Mouse (Mus musculus) layer of hippocampus, postnatal 10 days (tissue): ENCODE data around the gene Zic1. TPM values are rescaled to one million over a fixed set of nuclear protein-coding genes. Genes with fewer than 3 reads are reported as not detected.

Source experiments
- DNase-seq, 2 experiments: peaks; one replicate each; pipeline ENCODE4 v3.0.0; 2021; ENCODE audit warnings: low spot score in 2 of 2
- total RNA-seq, 2 experiments: library from RNA; stranded (reverse); gene quantifications; 2 replicates each; pipeline ENCODE4 v1.2.3; 2021

Gene Zic1
- total RNA-seq, 2 experiments from 2014 or later: 16.7 to 25.1 TPM

DNA sequence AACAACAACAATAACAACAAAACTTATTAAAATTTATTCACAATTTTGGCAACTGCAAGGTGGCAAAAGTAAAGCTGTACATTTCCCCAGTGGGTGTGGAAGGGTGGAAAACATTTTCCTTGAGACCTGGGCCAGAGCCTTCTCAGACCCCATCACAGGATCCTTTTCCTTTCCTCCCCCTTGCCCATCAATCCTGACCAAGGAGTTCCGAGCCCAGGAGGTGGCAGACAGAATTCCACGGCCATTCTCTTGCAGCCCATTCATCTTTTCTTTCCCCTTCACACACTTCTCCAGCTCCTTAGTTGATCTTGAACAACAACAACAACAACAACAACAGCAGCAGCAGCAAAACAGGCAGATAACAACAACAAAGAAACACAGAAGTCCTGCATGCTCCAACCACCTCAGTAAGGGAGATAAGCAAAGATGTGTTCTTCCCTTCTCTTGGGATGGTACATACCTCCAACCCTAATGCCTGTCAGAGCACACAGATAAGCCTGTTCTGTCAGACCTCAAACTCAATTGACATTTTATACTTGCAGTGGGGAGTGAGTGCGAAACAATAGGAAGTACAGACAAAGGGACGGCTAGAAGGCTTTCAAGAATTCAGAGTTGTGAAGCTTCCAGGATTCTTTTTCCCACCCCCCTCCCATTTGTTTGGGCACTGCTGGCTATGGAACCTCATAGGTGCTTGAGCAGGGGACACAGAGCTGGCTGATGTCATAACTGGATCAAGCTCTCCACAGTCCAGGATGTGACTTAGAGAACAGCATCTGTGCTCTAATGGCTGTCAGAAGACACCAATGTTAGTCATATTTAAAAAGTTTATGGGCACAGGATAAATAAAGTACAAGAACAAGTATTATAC, 19.3 kb upstream of the Zic1 start:
- no peak for DNase-seq

- DNase-seq: peak in 1 of 2 experiments; percentile 15
These were observed 18.5 kb upstream of the Zic1 start for GRCm38 (mm10) chr9:91384136-91384500.

GRCm38 (mm10) chr9:91383441-91384135, 18.0 kb upstream of the Zic1 start:
- DNase-seq: peak in 1 of 2 experiments; percentile 15

DNA sequence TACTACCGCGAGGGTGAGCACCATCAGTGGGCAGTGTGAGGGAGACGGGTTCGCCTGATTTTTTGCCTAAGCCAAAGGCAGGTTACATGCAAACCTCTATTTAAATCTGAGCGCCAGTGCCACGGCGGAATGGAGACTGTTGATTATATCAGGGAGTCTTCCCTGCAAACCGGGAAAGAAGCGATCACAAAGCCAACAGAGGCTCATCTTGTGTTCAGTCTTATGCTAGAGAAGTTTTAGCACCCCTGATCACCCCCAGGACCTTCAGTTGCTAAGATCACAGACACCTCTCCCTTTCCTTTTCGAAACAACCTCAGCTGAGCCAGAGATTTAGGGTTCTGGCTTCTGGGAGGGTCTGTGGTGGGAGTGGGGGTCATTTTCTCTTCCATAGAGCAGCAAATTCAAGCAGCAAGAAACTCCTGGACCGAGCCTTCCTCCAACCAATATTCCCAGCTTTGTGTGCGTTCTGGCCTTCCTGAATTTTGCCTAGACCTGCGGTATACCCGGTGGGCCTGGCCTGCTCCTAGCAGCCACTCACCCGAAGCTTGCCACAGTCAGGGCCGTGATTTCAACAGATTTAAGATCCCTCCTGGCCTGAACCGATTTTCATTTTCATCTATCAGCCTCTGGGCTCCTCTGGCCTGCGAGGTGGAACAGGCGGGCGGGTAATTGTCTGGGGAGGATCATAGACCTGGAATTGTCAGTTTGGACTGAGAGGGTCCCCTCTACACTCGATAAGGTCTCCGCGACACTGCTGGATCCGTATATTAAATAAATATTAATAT, 17.1 kb upstream of the Zic1 start:
- DNase-seq: peak in 1 of 2 experiments; percentile 18

- no peak for DNase-seq
These were observed 16.4 kb upstream of the Zic1 start for GRCm38 (mm10) chr9:91382111-91382379.

- peak; percentile 51 to 63 for DNase-seq
These were observed 15.9 kb upstream of the Zic1 start for GRCm38 (mm10) chr9:91381284-91382110.

- DNase-seq: peak in 1 of 2 experiments; percentile 38
These were observed 14.9 kb upstream of the Zic1 start for GRCm38 (mm10) chr9:91380458-91380914.

DNA sequence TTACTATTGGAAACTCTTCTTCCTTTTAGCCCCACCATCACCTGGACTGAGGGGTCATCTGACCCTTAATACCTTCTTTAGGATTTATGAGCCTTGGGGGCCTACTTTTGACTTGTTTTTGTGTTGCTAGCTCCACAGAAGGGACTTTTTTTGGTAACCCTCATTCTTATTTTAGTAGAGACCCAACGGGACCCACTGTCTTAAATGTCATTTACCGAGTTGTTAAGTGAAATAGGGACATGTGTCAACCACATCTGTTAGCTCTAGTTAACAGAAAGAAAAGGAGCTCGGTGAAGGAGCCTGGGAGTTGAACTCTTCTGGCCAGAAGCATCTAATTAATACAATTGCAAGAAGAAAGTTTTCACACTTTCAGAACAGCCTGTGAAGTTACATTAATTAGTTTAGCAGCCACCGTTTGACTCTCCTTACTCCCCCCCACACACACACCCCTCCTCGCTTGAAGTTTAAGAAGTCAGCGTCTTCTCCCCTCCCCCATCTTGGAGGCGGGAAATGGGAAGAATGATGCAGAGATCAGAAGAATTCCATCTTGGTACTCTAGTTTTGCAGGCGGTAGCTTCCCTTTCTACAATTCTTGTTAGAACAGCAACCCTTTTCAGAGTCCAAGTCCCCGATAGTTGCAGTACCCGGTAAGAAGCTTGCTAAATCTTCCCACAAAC, 14.3 kb upstream of the Zic1 start:
- no peak for DNase-seq

DNA sequence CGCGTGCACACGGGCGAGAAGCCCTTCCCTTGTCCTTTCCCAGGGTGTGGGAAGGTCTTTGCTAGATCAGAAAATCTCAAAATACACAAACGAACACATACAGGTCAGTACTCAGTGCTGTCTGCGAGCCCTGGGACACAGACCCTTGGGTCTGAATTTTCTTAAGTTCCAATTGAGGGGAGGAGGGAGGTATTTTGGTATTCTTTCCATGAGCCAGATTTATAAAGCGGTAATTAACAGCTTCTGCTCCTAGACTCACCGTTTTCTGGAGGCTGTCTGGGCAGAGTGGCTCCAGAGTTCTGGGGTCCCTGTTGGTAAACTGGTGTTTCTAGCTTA, 13.7 kb upstream of the Zic1 start:
- no peak for DNase-seq

GRCm38 (mm10) chr9:91378411-91379299, 13.0 kb upstream of the Zic1 start:
- DNase-seq: no peak

DNA sequence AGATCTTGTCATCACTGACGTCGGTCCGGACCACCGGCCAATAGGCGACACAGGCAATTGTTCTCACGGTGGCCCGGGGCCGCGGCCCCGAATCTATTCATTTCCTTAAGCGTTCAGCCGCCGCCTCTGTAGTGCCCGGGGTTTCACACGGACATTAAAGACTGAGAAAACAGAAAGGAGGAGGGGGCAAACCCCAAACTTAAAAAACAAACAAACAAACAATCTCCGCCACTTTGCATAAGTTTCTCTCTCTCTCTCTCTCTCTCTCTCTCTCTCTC, 12.2 kb upstream of the Zic1 start:
- no peak for DNase-seq

GRCm38 (mm10) chr9:91377036-91377872, 11.6 kb upstream of the Zic1 start:
- no peak for DNase-seq

- DNase-seq: no peak
These were observed 9.1 kb upstream of the Zic1 start for GRCm38 (mm10) chr9:91374665-91375064.

GRCm38 (mm10) chr9:91373811-91374575, 8.4 kb upstream of the Zic1 start:
- no peak for DNase-seq

- no peak for DNase-seq
These were observed 6.0 kb upstream of the Zic1 start for GRCm38 (mm10) chr9:91371608-91372007.

- DNase-seq: no peak
These were observed 5.4 kb upstream of the Zic1 start for GRCm38 (mm10) chr9:91371011-91371410.

DNA sequence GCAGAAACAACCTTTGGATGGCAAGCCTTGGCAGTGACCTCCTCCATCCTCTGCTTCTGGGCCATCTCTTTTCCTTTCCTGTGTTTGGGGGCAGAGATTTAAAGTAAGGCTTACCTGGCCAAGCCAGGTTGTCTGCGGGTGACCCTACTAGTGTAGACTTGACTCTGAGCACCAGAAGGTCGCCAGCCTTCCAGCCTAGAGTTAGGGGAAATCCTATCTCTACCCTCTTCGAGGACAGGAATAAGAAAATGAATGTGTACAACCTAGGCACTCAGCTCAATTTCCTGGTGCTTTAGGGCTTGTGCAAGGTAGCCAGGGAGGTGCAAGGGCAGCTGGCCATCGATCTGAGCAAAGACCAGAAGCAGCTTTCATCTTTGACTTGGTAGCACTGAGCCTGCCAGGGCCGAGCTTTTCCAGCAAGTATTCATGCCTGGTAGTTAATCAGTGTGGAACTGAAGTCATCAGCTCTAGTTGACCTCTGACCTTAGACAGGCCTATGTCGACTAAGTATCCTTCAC, 4.6 kb upstream of the Zic1 start:
- no peak for DNase-seq
